Mouse (Mus musculus) natural killer cell, adult 2 months (primary cell): ENCODE measurements around the gene Kcnj4.

ENCODE experiments used
- DNase-seq, 2 experiments: peaks; one replicate each; pipeline ENCODE4 v3.0.0; 2022; ENCODE audit warnings: low spot score in 2 of 2

Kcnj4 gene

GRCm38 (mm10) chr15:79455106-79455810 lies 49.8 kb downstream of the Kcnj4 start, which contains the start of gene Csnk1e:
TSS of gene Csnk1e (minus strand) at chr15:79455566.
- DNase-seq, result peak; percentile 23 to 31

DNA sequence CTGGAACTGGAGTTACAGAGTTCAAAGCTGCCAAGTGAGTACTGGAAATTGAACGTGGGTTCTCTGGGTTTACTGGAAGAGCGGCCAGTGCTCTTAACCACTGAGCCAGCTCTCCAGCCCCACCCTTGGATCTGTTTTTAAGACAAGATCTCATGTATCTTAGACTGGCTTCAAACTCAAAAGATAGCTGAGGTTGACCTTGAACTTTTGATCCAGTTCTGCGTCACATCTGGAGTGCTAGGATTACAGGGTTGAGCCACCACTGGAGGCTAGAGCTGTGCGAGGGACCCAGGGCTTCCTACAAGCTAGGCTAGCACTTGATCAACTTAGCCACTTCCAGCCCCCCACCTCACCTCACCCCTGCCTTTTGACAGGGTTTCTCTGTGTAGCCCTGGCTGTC lies 51.2 kb downstream of the Kcnj4 start:
- no peak for DNase-seq

DNA sequence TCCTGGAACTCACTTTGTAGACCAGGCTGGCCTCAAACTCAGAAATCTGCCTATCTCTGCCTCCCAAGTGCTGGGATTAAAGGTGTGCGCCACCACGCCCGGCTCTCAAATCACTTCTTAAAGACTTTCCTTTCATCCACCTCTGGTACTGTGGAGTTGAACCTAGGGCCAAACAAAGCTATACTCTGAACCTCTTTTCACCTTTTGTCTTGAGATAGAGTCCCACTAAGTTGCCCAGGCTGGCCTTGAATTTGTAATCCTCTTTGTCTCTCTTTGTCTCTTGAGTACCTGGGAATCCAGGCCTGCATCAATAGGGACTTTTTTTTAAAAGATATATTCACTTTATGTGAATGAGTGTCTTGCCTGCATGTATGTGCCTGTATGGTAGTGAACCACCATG lies 57.0 kb downstream of the Kcnj4 start:
- DNase-seq, result no peak

GRCm38 (mm10) chr15:79445786-79446654 lies 59.0 kb downstream of the Kcnj4 start:
- no peak for DNase-seq

- DNase-seq, result no peak
These were observed 61.1 kb downstream of the Kcnj4 start for GRCm38 (mm10) chr15:79443856-79444410.

- DNase-seq, result no peak
These were observed 62.0 kb downstream of the Kcnj4 start for GRCm38 (mm10) chr15:79442961-79443518.

- DNase-seq, result no peak
These were observed 62.8 kb downstream of the Kcnj4 start for GRCm38 (mm10) chr15:79442257-79442611.

- DNase-seq, result peak; percentile 56 to 59
These were observed 63.4 kb downstream of the Kcnj4 start for GRCm38 (mm10) chr15:79441331-79442256.

DNA sequence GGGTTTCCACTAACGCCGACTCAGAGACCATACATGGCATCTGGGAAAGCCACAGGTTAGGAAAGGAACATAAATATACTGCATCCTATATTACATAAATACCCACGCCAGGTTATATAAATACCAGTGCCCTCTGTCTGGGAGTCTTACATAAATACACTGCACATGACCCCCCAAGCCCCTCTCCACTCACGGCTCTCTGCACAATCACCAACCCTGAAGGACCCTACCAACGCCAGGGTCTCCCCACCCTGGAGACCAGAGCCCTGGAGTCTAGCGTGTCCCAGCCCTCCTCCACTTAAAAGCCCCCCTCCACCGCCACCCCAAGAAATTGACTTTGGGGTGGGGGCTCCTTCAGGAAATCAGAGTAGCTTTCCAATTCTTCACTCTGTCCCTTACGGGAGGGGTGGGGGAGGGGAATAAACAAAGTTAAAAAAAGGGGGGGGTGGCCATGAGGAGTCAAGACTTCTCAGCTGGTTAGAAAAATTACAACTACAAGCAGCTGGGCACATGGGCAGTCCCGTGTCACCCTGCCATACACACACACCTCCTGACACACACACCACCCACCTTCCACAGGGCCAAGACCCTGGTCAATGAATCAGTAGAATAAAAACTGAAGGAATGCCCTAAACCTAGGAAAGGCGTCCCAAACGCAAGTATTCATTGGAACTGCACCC lies 64.2 kb downstream of the Kcnj4 start:
- peak in 1 of 2 experiments; percentile 42 for DNase-seq

GRCm38 (mm10) chr15:79440223-79440622 lies 64.8 kb downstream of the Kcnj4 start:
- peak; percentile 32 for DNase-seq

- no peak for DNase-seq
These were observed 65.7 kb downstream of the Kcnj4 start for GRCm38 (mm10) chr15:79439386-79439785.

DNA sequence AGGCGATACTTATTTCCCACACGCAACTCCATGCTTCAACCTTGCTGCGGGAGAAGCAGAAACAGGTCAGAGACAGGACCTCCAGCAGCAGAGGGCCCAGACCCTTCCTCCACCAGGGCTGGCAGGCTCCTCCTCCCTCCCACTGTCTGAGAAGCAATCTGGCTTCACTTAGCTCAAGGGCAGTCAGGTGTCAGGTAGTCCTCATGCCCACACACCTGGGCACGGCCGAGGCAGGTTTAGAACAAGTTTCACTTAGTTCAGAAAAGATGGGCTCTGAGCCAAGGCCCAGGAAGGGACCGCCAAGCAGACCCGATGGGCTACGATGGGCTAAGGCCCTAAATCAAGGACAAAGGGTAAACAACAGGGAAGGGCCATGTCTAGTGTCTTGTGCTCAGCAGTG lies 66.2 kb downstream of the Kcnj4 start:
- DNase-seq, result no peak

- no peak for DNase-seq
These were observed 66.7 kb downstream of the Kcnj4 start for GRCm38 (mm10) chr15:79438209-79438810.

GRCm38 (mm10) chr15:79437541-79438208 lies 67.4 kb downstream of the Kcnj4 start:
- DNase-seq, result no peak

DNA sequence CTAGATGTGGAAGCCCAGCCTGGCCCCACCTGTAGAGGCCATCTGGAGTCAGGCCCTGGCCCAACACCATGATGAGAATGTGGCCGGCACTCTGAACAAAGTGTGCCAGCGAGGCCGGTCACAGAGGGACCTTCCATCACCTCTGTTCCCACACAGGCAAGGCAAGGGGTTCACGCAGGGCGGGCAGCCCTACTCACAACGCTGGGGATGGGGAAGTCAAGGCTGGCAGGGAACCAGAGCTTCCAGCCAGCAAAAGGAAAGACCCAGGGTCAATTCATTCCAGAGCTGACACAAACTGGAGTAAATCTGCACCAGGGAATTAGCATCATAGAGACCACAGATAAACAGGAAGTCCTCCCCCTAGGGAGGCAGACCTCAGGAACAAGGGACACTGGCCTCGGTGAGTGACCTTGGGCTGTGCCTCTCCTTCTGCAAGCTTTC lies 68.5 kb downstream of the Kcnj4 start:
- no peak for DNase-seq

GRCm38 (mm10) chr15:79435191-79435671 lies 69.8 kb downstream of the Kcnj4 start:
- DNase-seq, result no peak
